33 mouse cellular contexts compared by ENCODE assay signal in the genomic region with DNA sequence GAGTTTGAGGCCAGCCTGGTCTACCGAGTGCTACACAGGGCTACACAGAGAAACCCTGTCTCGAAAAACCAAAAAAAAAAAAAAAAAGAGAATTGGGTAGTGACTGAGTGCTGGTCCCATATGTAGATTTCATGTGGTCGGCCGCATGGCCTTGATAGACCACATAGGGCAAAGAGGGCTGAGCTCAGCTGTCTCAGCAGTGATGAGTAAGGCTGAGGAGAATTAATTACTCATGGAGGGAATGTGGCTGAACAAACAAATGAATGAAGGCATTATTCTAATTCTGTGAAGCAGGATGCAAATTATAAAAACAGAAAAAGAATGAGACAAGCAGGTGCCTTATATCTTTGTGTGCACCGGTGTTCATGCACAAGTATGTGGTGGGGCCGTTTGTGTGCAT. TPM values are rescaled to one million over a fixed set of nuclear protein-coding genes. Genes with fewer than 3 reads are reported as not detected.
DNase-seq lines count a peak whose midpoint lies in the region; ATAC-seq and TF ChIP-seq lines count a peak whose summit lies in the region.
"Had no signal": no experiment of that assay in that cellular context is flagged by ENCODE, and none has a peak within 500 bp of the region (broad histone marks: within the 10 kb centered on the region; RNA-seq: fewer than 3 reads in every experiment).

No protein-coding gene starts in this region.

- no peak for ATAC-seq in hindbrain, embryonic 12.5 days (ENCODE audit: low FRiP score)
- ATAC-seq in hindbrain, embryonic 14.5 days (ENCODE audit: low FRiP score) = no peak
- ATAC-seq: activated CD4-positive, CD25-positive, alpha-beta regulatory T cell, adult 4 months; CD4-positive, CD25-positive, alpha-beta regulatory T cell, adult 4 months; forebrain, embryonic 16.5 days; inflammation-experienced regulatory T-cells, adult 6 months had no signal

- no peak overlapping the region for H3K9ac ChIP-seq in hindbrain, embryonic 12.5 days
- no peak overlapping the region for H3K9ac ChIP-seq in hindbrain, embryonic 14.5 days
- H3K9ac ChIP-seq: heart, embryonic 15.5 days; limb, embryonic 15.5 days; liver, embryonic 14.5 days; lung, embryonic 14.5 days had no signal

- H3K36me3 ChIP-seq in hindbrain, embryonic 12.5 days = no peaks in the 10 kb centered on the region
- no peaks in the 10 kb centered on the region for H3K36me3 ChIP-seq in hindbrain, embryonic 14.5 days (replicated peaks; ENCODE audit: control insufficient read depth, insufficient read depth)
- H3K36me3 ChIP-seq: heart, embryonic 15.5 days; limb, embryonic 15.5 days had no signal

- no peak for TF ChIP-seq CTCF in brain, embryonic 14.5 days (IDR thresholded peaks at IDR 0.05; ENCODE audit: borderline replicate concordance, extremely low read depth, insufficient read depth, insufficient read length)

- TF ChIP-seq POLR2A in brain, embryonic 14.5 days (IDR thresholded peaks at IDR 0.05; ENCODE audit: borderline replicate concordance, extremely low read depth, insufficient read depth, insufficient read length, poor library complexity, severe bottlenecking) = no peak

- no peak overlapping the region for H3K4me2 ChIP-seq in hindbrain, embryonic 12.5 days (replicated peaks)
- H3K4me2 ChIP-seq in hindbrain, embryonic 14.5 days (replicated peaks) = no peak overlapping the region
- H3K4me2 ChIP-seq: heart, embryonic 15.5 days; limb, embryonic 15.5 days; lung, embryonic 14.5 days had no signal

- H3K27me3 ChIP-seq in hindbrain, embryonic 12.5 days = no peaks in the 10 kb centered on the region
- H3K27me3 ChIP-seq in hindbrain, embryonic 14.5 days (ENCODE audit: control insufficient read depth, insufficient read depth, low read length) = no peaks in the 10 kb centered on the region
- H3K27me3 ChIP-seq: heart, embryonic 15.5 days; limb, embryonic 15.5 days had no signal

- 66% methylated on average over 6 of the region's 6 CpGs for WGBS in hindbrain, embryonic 12.5 days
- WGBS in hindbrain, embryonic 14.5 days = 55% methylated on average over 6 of the region's 6 CpGs

- no peak overlapping the region for H3K4me3 ChIP-seq in hindbrain, embryonic 12.5 days
- no peak overlapping the region for H3K4me3 ChIP-seq in hindbrain, embryonic 14.5 days (replicated peaks; ENCODE audit: low read length)
- H3K4me3 ChIP-seq: heart, embryonic 15.5 days; limb, embryonic 15.5 days had no signal

- H3K9me3 ChIP-seq in hindbrain, embryonic 12.5 days (replicated peaks) = no peaks in the 10 kb centered on the region
- no peaks in the 10 kb centered on the region for H3K9me3 ChIP-seq in hindbrain, embryonic 14.5 days (ENCODE audit: control insufficient read depth, low read length)
- H3K9me3 ChIP-seq: heart, embryonic 15.5 days; limb, embryonic 15.5 days had no signal

- DNase-seq in hindbrain, embryonic 14.5 days (ENCODE audit: low spot score) = no peak
- peak; percentile 67 for DNase-seq in 3134 (ENCODE audit: extremely low read depth, insufficient read length, low spot score)
- DNase-seq in 416B (ENCODE audit: low read depth) = peak; percentile 94
- DNase-seq in brain, embryonic 14.5 days (ENCODE audit: low read depth) = peak; percentile 55
- DNase-seq in gastrocnemius, postnatal 25 days = no peak
- no peak for DNase-seq in right cerebral cortex, postnatal 25 days
- DNase-seq: adrenal gland, postnatal 14 days; cerebellum, adult 9-10 months; gastrocnemius, postnatal 36 days; heart, postnatal 36 days; kidney, adult 18-20 months; left cerebral cortex, postnatal 4 days; lung, embryonic 14.5 days; right cerebral cortex, postnatal 14 days; thymus, postnatal 14 days had no signal

- peaks cover 49% of the 10 kb centered on the region for H3K4me1 ChIP-seq in hindbrain, embryonic 12.5 days
- H3K4me1 ChIP-seq in hindbrain, embryonic 14.5 days (replicated peaks; ENCODE audit: control insufficient read depth, insufficient read depth, low read length) = peaks cover 6% of the 10 kb centered on the region; the same call in 1 of the 2 replicates

- H3K27ac ChIP-seq in hindbrain, embryonic 12.5 days = peak overlapping the region; percentile 79
- H3K27ac ChIP-seq in hindbrain, embryonic 14.5 days = no peak overlapping the region
- H3K27ac ChIP-seq: heart, embryonic 15.5 days; limb, embryonic 15.5 days; liver, embryonic 14.5 days had no signal

RNA-seq across cellular contexts. Expression of gene Notch1, which starts 15.4 kb away (rescaled TPM):
- polyA plus RNA-seq in hindbrain, embryonic 12.5 days (2016; fragmentation: Nextera tagmentation; extraction: Ambion mirVana) = 38.0 and 41.0 TPM in 2 replicates
- polyA plus RNA-seq in hindbrain, embryonic 14.5 days (2014; fragmentation: Nextera tagmentation; extraction: Ambion mirVana) = 23.3 and 25.6 TPM in 2 replicates
- 30.5 and 42.4 TPM in 2 replicates for polyA plus RNA-seq in brain, embryonic 14.5 days (2012; rRNA removed)
- total RNA-seq in gastrocnemius, postnatal 25 days (2021) = 1 to 10 TPM; 7.0 to 9.2 TPM

RNA-seq across cellular contexts. Expression of gene Egfl7, which starts 48.0 kb away (rescaled TPM):
- 61.4 and 72.1 TPM in 2 replicates for polyA plus RNA-seq in hindbrain, embryonic 12.5 days (2016; fragmentation: Nextera tagmentation; extraction: Ambion mirVana)
- polyA plus RNA-seq in hindbrain, embryonic 14.5 days (2014; fragmentation: Nextera tagmentation; extraction: Ambion mirVana) = 62.2 and 69.2 TPM in 2 replicates
- polyA plus RNA-seq in brain, embryonic 14.5 days (2012; rRNA removed) = 139 and 192 TPM in 2 replicates
- 10 to 100 TPM; 42.3 to 67.2 TPM for total RNA-seq in gastrocnemius, postnatal 25 days (2021)
- polyA plus RNA-seq: CD4-positive, CD25-positive, alpha-beta regulatory T cell, adult 4 months had no signal

RNA-seq across cellular contexts. Expression of gene Gm20532, which starts 54.6 kb away (rescaled TPM):
- not detected in 2 replicates for polyA plus RNA-seq in hindbrain, embryonic 12.5 days (2016; fragmentation: Nextera tagmentation; extraction: Ambion mirVana)
- not detected in 2 replicates for polyA plus RNA-seq in hindbrain, embryonic 14.5 days (2014; fragmentation: Nextera tagmentation; extraction: Ambion mirVana)
- not detected in 2 replicates for polyA plus RNA-seq in brain, embryonic 14.5 days (2012; rRNA removed)
- total RNA-seq in gastrocnemius, postnatal 25 days (2021) = not detected
- total RNA-seq: adrenal gland, postnatal 14 days; ES-E14; gastrocnemius, postnatal 36 days; heart, postnatal 36 days; layer of hippocampus, postnatal 10 days; left cerebral cortex, adult 8-10 months; left cerebral cortex, postnatal 4 days; megakaryocyte, adult 5-6 weeks; neutrophil, adult 5-6 weeks had no signal
- polyA plus RNA-seq: activated CD4-positive, CD25-positive, alpha-beta regulatory T cell, adult 4 months; CD4-positive, CD25-positive, alpha-beta regulatory T cell, adult 4 months; embryonic facial prominence, embryonic 14.5 days; forebrain, embryonic 16.5 days; heart, embryonic 15.5 days; inflammation-experienced regulatory T-cells, adult 6 months; kidney, embryonic 16.5 days; large intestine, adult 2 months; limb, embryonic 15.5 days; liver, embryonic 14.5 days; lung, embryonic 14.5 days; spleen, adult 2 months; stomach, embryonic 14.5 days had no signal

Comparison
In these comparisons a context has a peak if more than half of its experiments do, and no peak if none do; other contexts are left out.
1. DNase-seq: peak in 3134 (single experiment), 416B (single experiment) and brain, embryonic 14.5 days (single experiment); none in hindbrain, embryonic 14.5 days (single experiment), gastrocnemius, postnatal 25 days (single experiment) and right cerebral cortex, postnatal 25 days (single experiment).